Mouse (Mus musculus) left cerebral cortex, postnatal 25 days (tissue): ENCODE data around the gene Syt8. TPM values are rescaled to one million over a fixed set of nuclear protein-coding genes. Genes with fewer than 3 reads are reported as not detected.

Experiments
- DNase-seq, 2 experiments: peaks; one replicate each; pipeline ENCODE4 v3.0.0; 2022; ENCODE audit warnings: low spot score in 2 of 2, mixed read lengths in 1 of 2
- intact Hi-C: fragments of 180-260 bp; cut with DNase I; formaldehyde crosslinking; loops from one replicate; pipeline ENCODE4 v1.15.1; 2025
- total RNA-seq, 2 experiments: library from RNA; stranded (reverse); gene quantifications; 2 replicates each; pipeline ENCODE4 v1.2.3; 2021

Gene Syt8
- total RNA-seq, 2 experiments from 2014 or later, result not detected

DNA sequence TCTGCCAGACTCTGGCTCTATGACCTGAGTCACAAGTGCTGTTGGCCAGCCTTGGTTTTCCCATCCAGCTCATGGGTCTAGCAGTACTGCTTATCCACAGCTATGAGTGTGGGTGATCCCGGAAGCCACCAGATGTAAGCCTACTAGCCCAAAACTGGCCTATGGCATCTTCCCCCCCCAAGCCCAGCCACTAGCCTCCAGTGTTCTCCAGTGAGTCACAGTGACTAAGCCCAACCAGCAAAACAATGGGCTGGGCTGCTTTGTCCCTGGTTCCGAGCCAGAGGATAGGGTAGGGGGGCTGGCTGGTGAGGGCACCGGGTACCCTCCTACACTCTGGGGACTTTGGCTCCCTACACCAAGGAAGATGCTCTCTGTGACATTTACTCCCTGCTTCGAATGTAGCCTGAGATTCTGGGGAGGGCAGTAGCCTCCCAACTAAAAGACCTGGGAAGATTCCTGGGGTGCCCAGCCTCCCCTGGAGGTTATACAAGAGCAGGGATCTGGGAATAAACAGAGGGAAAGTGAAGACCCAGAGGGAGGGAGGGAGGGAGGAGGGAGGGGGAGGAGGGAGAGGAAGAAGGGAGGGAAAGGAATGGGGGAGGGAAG, 36.3 kb downstream of the Syt8 start:
- DNase-seq, result no peak
- intact Hi-C loops, result no loop called here

DNA sequence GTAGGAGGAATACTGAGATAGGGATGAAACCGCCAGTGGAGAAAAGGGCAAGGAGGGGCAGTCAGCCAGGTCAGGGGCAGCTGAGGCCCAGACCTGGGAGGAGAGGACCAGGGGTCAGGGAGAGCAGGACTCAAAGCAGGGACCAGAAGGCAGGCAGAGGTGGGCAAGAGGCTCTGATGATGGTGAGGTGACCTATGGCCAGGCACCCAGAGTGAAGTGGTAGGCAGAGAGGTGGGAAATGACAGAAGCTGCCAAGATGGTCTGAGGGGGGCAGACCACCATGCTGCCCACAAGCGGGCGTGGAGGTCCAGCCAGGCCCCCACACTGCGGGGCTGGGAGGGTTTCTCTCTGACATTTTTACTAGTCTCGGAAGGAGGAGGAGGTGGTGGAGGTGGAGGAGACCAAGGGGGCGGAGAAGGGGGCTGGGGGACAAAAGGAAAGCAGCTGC, 36.8 kb downstream of the Syt8 start:
- no peak for DNase-seq

DNA sequence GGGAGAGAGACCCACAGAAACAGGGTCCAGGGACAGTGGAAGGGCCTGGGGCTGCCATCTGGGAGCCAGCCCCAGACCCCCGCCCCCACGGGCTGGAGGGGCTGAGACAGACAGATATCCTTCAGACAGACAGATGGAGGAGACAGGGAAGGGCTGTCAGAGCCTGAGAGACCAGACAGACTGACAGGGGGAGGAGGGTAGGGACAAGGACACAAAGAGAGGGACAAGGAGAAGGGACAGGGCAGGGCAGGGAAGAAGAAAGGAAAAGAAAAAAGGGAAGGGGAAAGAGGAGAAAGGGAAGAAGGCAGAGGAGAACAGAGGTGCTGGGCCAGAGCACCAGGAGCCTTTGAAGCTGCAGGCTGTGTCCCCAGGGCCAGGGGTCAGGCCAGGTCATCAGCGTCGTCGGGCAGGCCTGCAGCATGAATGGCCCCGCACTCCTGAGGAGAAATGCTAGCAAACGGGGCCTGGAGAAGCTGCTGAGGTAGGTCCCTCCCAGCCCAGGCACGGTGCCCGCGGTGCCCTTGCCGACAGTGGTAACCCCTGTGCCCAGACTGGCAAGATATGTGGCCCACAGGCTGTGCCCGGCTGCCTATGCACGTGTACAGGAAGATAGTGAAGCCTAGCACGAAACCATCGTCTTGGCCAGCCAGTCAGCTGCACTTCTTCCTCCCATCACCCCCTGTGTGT, 37.4 kb downstream of the Syt8 start:
- intact Hi-C loops, result no loop called here
- no peak for DNase-seq

More for the DNA sequence above, 36.8 kb downstream of the Syt8 start:
- intact Hi-C loops, result no loop called here

DNA sequence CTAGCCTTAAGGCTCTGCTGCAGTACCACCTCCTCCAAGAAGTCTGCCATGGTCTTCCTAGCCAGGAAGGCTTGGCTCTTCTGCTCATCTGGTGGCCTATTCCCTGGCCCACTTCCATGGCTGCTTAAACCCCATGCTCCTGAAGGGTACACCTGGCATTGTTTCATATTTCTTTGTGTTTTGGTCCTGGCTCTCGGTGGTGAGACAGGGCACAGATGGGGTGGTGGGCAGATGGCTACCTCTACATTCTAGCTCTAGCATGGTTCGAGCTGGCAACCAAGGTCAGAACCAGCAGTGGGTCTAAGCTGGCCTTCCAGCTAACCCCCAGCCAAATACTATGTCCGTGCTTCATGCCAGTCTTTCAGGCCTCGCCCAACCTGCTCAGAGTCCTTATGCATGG, 38.3 kb downstream of the Syt8 start:
- no peak for DNase-seq
- intact Hi-C loops, result no loop called here

DNA sequence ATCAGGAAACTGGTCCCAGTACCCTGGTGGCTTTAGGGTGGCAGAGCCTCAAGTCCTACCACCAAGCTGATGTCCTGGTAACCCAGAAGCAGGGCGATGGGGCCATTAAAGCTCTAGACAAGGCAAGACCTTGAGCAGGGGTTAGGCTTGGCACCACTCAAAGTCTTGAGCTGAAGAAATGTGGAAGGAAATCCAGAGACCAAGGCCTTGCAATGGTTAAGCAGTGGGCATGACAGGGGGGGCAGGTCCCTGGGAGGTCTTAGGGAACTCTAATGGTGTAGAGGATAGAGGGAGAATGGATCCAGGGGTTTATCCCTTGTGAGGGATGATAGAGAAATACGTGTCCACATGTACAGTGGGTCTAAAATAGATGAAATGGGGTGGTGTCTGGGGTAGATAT, 38.8 kb downstream of the Syt8 start:
- intact Hi-C loops, result no loop called here
- no peak for DNase-seq

DNA sequence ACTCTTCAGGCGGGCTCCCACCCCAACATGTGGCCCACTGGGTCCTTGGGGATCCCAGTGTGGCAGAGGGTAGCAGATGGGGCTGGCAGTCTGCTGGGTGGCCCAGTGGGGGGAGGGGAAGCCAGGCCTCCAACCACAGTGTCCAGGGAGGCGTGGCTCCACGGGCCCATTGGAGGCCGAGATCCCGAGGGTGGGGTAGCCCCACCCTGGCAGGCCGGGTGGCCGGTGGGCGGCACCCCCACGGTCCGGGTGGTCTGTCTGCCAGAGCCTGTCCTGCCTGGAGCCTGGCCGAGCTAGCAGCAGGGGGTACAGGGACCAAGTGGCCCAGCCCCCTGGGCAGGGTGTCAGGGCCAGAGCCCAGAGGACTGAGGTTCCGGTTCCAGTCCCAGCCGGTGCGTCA, 40.1 kb downstream of the Syt8 start:
- intact Hi-C loops, result no loop called here
- DNase-seq, result no peak

DNA sequence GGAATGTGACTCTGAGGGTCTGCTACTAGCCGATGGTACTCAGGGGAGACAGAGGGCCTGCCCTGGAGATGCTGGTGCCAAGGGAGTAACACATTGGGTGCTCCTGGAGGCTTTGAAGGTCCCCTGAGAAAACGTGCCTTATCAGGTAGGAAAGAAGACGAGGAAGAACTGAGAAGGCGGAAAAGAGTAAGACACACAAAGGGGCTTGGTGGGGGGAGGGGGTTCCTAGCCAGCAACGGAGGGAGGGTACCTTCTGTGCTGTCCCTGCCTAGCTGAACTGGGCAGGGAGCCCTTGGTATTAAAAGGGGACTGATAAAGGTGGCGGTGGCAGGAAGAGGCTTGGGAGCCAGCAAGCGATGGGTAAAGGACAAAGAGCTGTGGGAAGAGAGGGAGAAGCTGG, 41.0 kb downstream of the Syt8 start:
- DNase-seq, result no peak
- intact Hi-C loops, result no loop called here

DNA sequence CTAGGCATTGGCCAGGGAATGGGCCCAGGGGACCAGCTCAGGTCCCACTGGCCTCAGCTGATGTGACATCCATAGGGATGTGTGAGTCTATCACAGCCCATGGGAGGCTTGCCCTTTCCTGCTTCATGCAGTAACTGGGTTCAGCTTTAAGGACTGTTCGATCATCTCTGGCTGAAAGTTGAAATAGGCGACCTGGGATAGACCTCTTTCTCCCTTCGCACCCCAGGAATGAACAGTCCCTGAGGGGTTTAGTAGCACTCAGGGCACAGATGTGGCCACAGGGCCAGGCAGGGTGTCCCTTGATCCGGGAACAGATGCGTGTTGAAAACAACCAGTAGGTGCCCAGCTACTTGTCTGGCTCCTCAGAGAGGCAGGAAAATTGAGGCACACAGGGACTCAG, 41.6 kb downstream of the Syt8 start:
- intact Hi-C loops, result no loop called here

DNA sequence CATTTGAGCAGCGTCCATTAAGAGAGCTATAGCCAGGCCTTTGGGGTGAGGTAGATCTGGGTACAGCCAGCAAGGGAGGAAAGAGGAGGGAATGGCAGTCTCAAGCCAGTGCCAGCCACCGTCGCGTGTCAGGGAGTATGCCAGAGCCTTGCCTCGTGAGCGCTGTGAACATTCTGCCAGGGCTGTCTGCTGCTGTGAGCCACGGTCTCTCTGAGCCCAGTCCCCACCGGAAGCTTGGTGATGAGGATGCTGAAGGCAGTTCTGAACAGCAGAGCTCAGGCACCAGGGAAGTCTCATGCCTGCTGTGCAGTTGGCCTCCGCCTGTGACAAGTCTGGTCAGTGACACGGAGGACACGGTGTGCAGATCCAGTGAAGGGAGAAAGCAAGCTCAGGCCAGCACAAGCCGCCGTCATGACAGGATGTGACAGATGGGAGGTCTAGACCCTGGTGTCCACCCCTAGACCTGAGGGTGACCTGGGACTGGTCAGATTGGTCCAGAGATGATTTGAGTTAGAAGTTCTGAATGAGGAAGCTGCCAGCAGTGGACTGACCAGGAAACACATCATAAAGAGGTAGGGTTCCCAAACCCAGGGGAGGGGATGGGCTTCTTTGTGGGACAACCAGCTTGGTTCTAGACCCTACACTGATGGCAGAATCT, 42.3 kb downstream of the Syt8 start:
- intact Hi-C loops, result no loop called here
- DNase-seq, result no peak

More for the DNA sequence above, 41.6 kb downstream of the Syt8 start:
- no peak for DNase-seq

DNA sequence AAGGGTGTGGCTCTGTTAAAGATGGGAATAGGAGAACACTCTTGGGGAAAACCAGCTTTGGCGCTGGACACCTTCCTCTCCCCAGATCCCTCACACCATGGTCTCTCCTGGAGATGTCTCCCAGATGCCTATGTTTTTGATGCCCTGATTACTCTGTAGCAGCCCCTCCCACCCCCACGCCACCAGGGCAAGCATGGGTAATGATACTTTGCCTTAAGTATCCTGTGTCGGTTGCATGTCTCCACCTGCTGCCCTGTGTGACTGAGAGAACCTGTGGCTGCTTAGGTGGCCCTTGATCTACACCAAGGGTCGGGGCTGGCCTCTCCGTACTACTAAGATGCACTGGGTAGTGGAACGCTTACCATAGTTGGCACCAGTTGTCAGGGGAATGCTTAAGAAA, 43.4 kb downstream of the Syt8 start:
- intact Hi-C loops, result no loop called here
- DNase-seq, result no peak

DNA sequence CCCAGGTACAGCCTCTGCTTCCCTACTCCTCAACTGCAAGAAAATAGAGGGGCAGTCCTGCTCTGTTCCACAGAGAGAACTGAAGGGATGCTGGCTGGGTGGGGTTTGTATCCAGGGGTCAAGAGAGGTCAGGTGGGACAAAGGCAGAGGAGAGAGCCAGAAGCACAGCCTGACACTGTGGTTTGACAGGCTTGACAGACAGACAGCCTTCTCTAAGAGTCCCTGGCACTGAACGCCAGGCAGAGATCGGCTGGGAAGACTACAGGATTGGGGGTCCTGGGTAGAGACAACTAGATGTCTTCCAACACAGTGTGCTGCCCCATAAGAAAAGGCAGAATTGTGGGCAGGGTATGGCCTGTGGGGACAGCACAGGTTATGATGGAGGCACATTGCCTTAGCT, 43.9 kb downstream of the Syt8 start:
- DNase-seq, result no peak
- intact Hi-C loops, result no loop called here

DNA sequence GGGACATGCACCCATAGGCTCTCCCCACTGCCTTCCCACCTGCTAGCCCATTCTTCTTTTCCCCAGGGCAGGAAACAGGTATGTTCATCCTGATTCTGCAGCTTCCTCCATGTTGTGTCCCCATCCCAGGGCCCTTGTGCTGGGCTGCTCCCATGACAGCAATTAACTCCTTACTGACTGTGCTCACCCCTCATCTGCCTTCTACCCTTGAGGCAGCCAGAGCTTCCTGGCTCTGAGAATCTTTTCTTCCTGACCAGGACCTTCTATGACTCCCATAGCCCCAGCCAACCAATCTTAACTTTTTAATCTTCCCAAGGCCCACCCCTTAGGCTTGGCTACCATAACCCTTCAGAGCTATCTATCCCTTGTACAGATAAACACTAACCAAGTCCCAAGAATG, 44.7 kb downstream of the Syt8 start:
- no peak for DNase-seq
- intact Hi-C loops, result no loop called here

DNA sequence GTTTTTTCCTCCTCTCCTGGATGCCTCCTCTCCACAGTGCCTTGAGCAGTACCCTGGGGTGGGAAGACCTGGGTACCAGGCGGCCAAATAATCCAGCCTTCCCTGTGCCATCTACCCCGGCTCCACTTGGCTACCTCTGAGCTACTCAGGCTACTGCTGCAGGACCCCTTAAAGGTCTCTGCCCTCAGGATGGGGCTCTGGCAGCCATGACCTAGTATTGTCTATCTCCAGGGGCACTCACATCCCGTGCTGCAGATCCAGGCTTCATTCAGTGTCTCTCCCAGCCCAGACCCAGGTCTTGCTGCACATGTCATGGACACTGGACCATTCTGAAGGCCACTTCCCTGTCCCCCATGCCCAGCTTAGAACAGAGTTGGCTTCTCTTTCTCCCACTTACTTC, 45.2 kb downstream of the Syt8 start:
- DNase-seq, result no peak
- intact Hi-C loops, result no loop called here

DNA sequence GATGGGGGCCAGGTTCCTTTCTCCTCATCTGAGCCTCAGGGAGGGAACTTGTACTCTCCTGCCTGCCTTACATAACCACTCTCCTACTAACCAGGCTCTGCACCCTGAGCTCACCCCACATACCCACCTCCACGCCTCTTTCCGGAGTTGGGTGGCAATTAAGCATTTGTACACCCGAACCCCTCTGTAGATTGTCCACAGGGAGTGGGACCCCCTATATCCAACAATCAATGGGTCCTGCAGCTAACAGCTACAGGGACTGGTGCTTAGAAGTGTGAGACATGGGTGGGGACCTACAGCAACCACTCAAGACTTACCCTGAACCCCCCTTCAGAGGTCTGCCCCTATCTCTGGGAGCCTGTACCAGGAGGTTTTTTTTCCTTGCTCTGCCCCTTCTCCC, 46.0 kb downstream of the Syt8 start:
- DNase-seq, result no peak
- intact Hi-C loops, result no loop called here

DNA sequence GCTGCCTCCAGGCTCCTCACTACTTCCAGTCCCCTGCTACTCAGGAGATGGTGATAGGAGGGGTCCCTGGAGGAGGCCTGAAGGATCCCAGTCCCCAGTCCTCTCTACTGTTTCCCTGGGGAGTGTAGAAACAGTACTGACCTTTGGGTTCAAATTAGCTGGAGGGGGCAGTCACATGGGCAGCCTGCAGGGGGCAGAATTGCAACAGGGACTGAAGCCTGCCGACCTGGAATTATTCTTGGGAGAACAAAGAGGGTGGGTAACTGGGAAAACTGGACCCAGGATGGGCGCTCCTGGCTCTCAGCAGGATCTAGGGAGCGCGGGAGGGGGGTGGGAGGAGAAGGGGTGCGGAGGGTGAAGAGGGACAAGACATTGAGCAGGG, 46.5 kb downstream of the Syt8 start:
- intact Hi-C loops, result no loop called here
- DNase-seq, result no peak

DNA sequence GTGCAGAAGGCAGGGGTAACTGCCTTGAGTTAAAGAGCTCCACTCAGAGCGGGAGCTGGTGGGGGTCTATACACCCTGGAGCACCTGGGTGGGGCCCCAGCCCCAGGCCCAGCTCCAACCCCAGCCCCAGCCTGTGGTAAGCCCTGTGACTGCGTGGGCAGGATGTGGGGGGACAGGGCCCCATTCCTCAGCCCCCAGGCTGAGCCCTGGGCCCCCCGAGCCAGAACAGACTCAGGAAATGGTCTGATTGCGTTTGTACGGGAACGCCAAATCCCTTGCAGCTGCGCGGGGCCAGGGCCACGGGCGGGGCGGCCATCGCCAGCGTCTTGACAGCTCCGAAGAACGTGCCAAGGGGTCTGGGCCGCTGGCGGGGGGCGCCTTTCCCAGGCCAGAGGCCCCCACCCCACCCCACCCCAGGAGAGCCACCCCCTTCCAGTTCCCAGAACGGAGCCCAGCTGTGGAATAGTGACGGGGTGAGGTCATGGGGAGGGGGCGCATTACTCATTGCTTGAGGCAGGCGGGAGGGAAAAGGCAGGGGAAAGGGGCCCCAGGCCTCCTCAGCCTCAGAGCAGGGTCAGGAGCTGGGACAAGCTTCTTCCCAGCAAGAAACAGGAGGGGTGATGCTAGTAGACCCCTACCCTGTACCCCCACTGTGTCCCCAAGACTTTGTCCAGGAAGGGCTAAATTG, 47.1 kb downstream of the Syt8 start:
- no peak for DNase-seq
- intact Hi-C loops, result no loop called here

DNA sequence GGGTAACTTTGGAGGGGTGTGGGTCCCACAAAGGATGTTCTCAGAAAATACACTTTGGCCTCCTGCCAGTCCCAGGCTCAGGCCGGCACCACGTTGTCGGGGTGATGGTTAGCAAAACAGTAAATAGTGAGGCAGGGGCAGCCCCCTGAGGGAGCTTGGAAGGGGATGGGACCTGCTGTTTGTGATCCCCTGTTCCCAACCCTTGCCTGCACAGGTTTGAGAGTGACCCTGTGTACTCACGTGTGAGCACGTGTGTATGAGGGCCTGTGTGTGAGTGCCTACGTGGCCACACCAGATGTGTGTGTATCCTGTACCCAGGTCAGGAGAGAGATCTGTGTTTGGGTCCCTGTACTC, 47.6 kb downstream of the Syt8 start:
- DNase-seq, result no peak
- intact Hi-C loops, result no loop called here

DNA sequence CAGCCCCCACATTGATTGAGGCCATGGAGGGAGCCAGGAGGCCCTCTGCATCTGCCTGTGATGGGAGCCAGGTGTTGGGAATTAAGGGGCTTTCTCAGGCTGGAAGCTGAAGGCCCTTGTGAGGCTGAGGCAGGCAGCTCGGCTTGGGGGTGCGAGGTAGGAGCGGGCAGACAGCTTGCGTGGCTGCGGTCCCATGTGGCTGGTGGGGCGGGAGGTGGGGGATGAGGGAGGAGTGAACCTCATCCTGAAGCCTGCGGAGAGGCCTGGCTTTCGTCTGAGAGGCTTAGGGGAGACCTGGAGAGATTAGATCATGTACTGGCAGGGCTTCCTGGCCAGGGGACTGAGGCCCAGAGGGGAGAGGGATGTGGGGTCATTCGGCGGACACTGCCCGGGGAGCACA, 48.5 kb downstream of the Syt8 start:
- no peak for DNase-seq
- intact Hi-C loops, result no loop called here

DNA sequence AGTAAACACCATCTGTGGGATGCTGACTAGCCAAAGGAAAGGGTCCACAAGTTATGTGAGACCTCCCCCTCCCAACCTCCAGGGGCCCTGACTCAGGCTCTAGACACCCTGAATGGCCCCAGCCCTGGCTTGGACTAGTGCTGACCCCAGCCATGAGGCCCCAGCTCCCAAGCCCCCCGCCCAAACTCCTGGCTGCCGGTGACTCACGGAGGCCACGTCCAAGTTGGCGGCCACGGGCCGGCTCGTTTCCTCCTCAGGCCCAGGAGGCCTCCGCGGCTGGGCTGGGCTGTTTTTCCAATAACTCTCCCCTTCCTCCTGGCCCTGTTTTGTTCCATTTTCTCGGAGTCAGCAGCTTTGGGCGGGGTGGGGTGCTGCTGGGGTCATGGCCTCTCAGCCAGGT, 50.1 kb downstream of the Syt8 start:
- intact Hi-C loops, result loop anchor here (2.0 kb wide), 1 partner anchor 190 kb away; no protein-coding TSS in a partner anchor
- no peak for DNase-seq

DNA sequence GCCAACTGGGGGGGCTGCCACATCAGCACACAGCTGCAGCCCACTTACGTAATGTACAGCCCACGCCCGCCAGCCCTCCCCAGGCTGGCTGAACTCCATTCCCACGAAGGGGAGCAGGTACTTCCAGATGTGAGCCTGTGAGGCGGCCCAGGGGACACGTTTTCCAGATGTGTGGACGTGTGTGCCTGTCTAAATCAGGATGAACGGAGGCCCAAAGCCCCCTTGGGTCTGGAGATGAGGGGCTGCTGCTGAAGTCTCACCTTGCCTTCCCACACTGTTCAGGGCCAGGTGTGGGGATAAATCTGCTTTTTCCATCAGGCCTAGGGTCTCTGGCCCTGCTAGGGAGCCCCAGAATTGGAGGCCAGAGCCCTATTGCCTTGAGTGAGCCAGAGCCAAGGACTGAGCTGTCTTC, 52.1 kb downstream of the Syt8 start:
- no peak for DNase-seq
- intact Hi-C loops, result loop anchor here (2.0 kb wide), 1 partner anchor 94 kb away; no protein-coding TSS in a partner anchor
